ENCODE assay signal across 10 mouse cellular contexts in the genomic region with DNA sequence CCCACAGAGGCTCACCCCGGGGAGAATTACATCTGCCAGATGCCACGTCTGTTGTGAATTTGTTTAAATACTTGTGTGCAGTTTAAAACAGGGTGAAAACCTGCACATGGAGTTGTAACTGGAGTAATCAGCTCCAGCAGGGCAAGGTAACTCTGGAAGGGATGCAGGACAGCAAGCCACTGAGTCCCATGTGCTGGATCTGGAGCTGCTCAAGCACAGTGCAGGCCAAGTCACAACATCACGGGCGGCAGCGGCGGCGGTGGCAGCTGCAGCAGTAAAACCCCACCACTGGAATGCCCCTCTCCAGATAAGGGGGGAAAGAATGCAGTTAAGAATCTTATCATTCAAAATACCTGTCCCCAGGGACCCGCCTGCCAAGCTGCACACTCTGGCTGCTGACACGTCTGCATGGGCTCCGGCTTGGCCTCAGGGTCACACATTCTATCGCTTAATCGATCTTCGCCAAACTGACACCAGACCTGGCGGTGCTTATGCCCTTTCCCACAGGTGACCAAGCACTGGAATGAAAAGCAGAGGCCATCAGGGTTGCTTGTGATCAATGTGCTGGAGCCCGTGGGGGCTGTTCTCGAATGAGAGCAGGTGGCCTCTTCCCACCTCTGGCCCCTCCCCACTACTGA. TPM values are rescaled to one million over a fixed set of nuclear protein-coding genes. Genes with fewer than 3 reads are reported as not detected.
A peak's percentile ranks its signal among the peaks of the same experiment; 100 is the strongest.
DNase-seq lines count a peak whose midpoint lies in the region; ATAC-seq and TF ChIP-seq lines count a peak whose summit lies in the region.
"Had no signal": no experiment of that assay in that cellular context is flagged by ENCODE, and none has a peak within 500 bp of the region (broad histone marks: within the 10 kb centered on the region; RNA-seq: fewer than 3 reads in every experiment).

No protein-coding gene starts in this region.

- WGBS in hindbrain, embryonic 10.5 days: 67% methylated on average over 16 of the region's 16 CpGs
- WGBS in hindbrain, embryonic 14.5 days: 62% methylated on average over 16 of the region's 16 CpGs
- 26% methylated on average over 16 of the region's 16 CpGs for WGBS in heart, embryonic 15.5 days
- 78% methylated on average over 16 of the region's 16 CpGs for WGBS in midbrain, postnatal 0 days

- H3K27ac ChIP-seq in hindbrain, embryonic 10.5 days: 0 out of 2 replicates have a peak overlapping the region, but pooled peaks have one; percentile 13
- H3K27ac ChIP-seq in hindbrain, embryonic 14.5 days: no peak overlapping the region
- peak overlapping the region; percentile 95 for H3K27ac ChIP-seq in heart, embryonic 15.5 days
- H3K27ac ChIP-seq in midbrain, postnatal 0 days (ENCODE audit: low read depth, low read length): no peak overlapping the region

- H3K27me3 ChIP-seq in hindbrain, embryonic 10.5 days (ENCODE audit: insufficient read depth, poor library complexity, severe bottlenecking): no peaks in the 10 kb centered on the region
- no peaks in the 10 kb centered on the region for H3K27me3 ChIP-seq in hindbrain, embryonic 14.5 days (ENCODE audit: control insufficient read depth, insufficient read depth, low read length)
- no peaks in the 10 kb centered on the region for H3K27me3 ChIP-seq in heart, embryonic 15.5 days
- no peaks in the 10 kb centered on the region for H3K27me3 ChIP-seq in midbrain, postnatal 0 days (ENCODE audit: insufficient read depth, low read length)

- H3K9me3 ChIP-seq in hindbrain, embryonic 10.5 days: no peaks in the 10 kb centered on the region
- H3K9me3 ChIP-seq in hindbrain, embryonic 14.5 days (ENCODE audit: control insufficient read depth, low read length): no peaks in the 10 kb centered on the region
- no peaks in the 10 kb centered on the region for H3K9me3 ChIP-seq in heart, embryonic 15.5 days (replicated peaks)
- H3K9me3 ChIP-seq in midbrain, postnatal 0 days (ENCODE audit: low read length): no peaks in the 10 kb centered on the region

- no peak overlapping the region for H3K4me3 ChIP-seq in hindbrain, embryonic 10.5 days
- H3K4me3 ChIP-seq in hindbrain, embryonic 14.5 days (replicated peaks; ENCODE audit: low read length): no peak overlapping the region
- H3K4me3 ChIP-seq in heart, embryonic 15.5 days: peak overlapping the region; percentile 9
- no peak overlapping the region for H3K4me3 ChIP-seq in midbrain, postnatal 0 days (ENCODE audit: low read depth, low read length)

- ATAC-seq in hindbrain, embryonic 14.5 days (ENCODE audit: low FRiP score): no peak
- ATAC-seq in heart, embryonic 15.5 days (replicated peaks; ENCODE audit: insufficient number of reproducible peaks, insufficient read depth, low FRiP score, low read depth): peak; percentile 80
- ATAC-seq in midbrain, postnatal 0 days (ENCODE audit: low FRiP score): no peak

- TF ChIP-seq CTCF in midbrain, postnatal 0 days (IDR thresholded peaks at IDR 0.05): no peak

- H3K4me2 ChIP-seq in hindbrain, embryonic 14.5 days (replicated peaks): no peak overlapping the region
- peak overlapping the region; percentile 44 for H3K4me2 ChIP-seq in heart, embryonic 15.5 days
- H3K4me2 ChIP-seq in midbrain, postnatal 0 days (ENCODE audit: low read depth, low read length, poor library complexity, severe bottlenecking): no peak overlapping the region

- H3K36me3 ChIP-seq in hindbrain, embryonic 10.5 days: no peaks in the 10 kb centered on the region
- no peaks in the 10 kb centered on the region for H3K36me3 ChIP-seq in hindbrain, embryonic 14.5 days (replicated peaks; ENCODE audit: control insufficient read depth, insufficient read depth)
- H3K36me3 ChIP-seq in heart, embryonic 15.5 days: peaks cover 22% of the 10 kb centered on the region
- no peaks in the 10 kb centered on the region; the same call in 1 of the 2 replicates for H3K36me3 ChIP-seq in midbrain, postnatal 0 days (ENCODE audit: insufficient read depth, low read length)

- no peak overlapping the region for H3K9ac ChIP-seq in hindbrain, embryonic 14.5 days
- peak overlapping the region; percentile 30; the same call in 1 of the 2 replicates for H3K9ac ChIP-seq in heart, embryonic 15.5 days
- H3K9ac ChIP-seq in midbrain, postnatal 0 days (replicated peaks; ENCODE audit: low read length, poor library complexity, severe bottlenecking): no peak overlapping the region

- peak; percentile 30 for DNase-seq in hindbrain, embryonic 10.5 days (ENCODE audit: low spot score)
- no peak for DNase-seq in hindbrain, embryonic 14.5 days (ENCODE audit: low spot score)
- peak; percentile 32 for DNase-seq in embryo, embryonic 10.5 days (ENCODE audit: low spot score)
- peak; percentile 36 for DNase-seq in lung, postnatal 10 days
- no peak for DNase-seq in urinary bladder, postnatal 25 days (ENCODE audit: low spot score)
- DNase-seq in urinary bladder, postnatal 14 days (ENCODE audit: low spot score): no peak
- no peak for DNase-seq in midbrain, postnatal 0 days (ENCODE audit: low spot score)
- DNase-seq: adrenal gland, postnatal 25 days had no signal

- H3K4me1 ChIP-seq in hindbrain, embryonic 10.5 days (replicated peaks): peaks cover 9% of the 10 kb centered on the region
- H3K4me1 ChIP-seq in hindbrain, embryonic 14.5 days (replicated peaks; ENCODE audit: control insufficient read depth, insufficient read depth, low read length): 0 out of 2 replicates have a peak, but pooled peaks cover 7% of the 10 kb centered on the region
- H3K4me1 ChIP-seq in heart, embryonic 15.5 days (replicated peaks): peaks cover 27% of the 10 kb centered on the region
- H3K4me1 ChIP-seq in midbrain, postnatal 0 days (ENCODE audit: insufficient read depth, low read length): no peaks in the 10 kb centered on the region

RNA-seq across cellular contexts. Expression of a gene that starts 0.5 kb away (rescaled TPM):
- 0.03 TPM in 1 of 2 replicates, not detected in the other for polyA plus RNA-seq in hindbrain, embryonic 10.5 days (2016; fragmentation: Nextera tagmentation; extraction: Ambion mirVana)
- 0.05 TPM in 1 of 2 replicates, not detected in the other for polyA plus RNA-seq in hindbrain, embryonic 14.5 days (2014; fragmentation: Nextera tagmentation; extraction: Ambion mirVana)
- polyA plus RNA-seq in heart, embryonic 15.5 days (2015; fragmentation: Nextera tagmentation; extraction: Ambion mirVana): 0.21 and 0.24 TPM in 2 replicates
- total RNA-seq in midbrain, postnatal 0 days (2014; rRNA removed): not detected in 2 replicates
- polyA plus RNA-seq in midbrain, postnatal 0 days (2015; fragmentation: Nextera tagmentation; extraction: Ambion mirVana): not detected in 2 replicates
- total RNA-seq: adrenal gland, postnatal 25 days; left cerebral cortex, postnatal 36 days had no signal

RNA-seq across cellular contexts. Expression of a gene that starts 53.4 kb away (rescaled TPM):
- polyA plus RNA-seq in hindbrain, embryonic 10.5 days (2016; fragmentation: Nextera tagmentation; extraction: Ambion mirVana): 0.30 and 0.90 TPM in 2 replicates
- polyA plus RNA-seq in hindbrain, embryonic 14.5 days (2014; fragmentation: Nextera tagmentation; extraction: Ambion mirVana): 0.46 and 0.97 TPM in 2 replicates
- polyA plus RNA-seq in heart, embryonic 15.5 days (2015; fragmentation: Nextera tagmentation; extraction: Ambion mirVana): 2.9 and 3.0 TPM in 2 replicates
- total RNA-seq in midbrain, postnatal 0 days (2014; rRNA removed): 0.82 and 1.1 TPM in 2 replicates
- polyA plus RNA-seq in midbrain, postnatal 0 days (2015; fragmentation: Nextera tagmentation; extraction: Ambion mirVana): 0.43 and 0.83 TPM in 2 replicates
- total RNA-seq: left cerebral cortex, postnatal 36 days had no signal

Comparison
In these comparisons a context has a peak if more than half of its experiments do, and no peak if none do; other contexts are left out.
1. DNase-seq: peak in hindbrain, embryonic 10.5 days (single experiment), embryo, embryonic 10.5 days (single experiment) and lung, postnatal 10 days (single experiment); none in hindbrain, embryonic 14.5 days (single experiment), urinary bladder, postnatal 25 days (single experiment), urinary bladder, postnatal 14 days (single experiment) and midbrain, postnatal 0 days (single experiment).
2. H3K27ac ChIP-seq: peak in hindbrain, embryonic 10.5 days (single experiment) and heart, embryonic 15.5 days (single experiment); none in hindbrain, embryonic 14.5 days (single experiment) and midbrain, postnatal 0 days (single experiment).